Mouse (Mus musculus) right cerebral cortex, postnatal 36 days (tissue): ENCODE measurements at regions not wholly inside any gene's neighbourhood (a gene's known extent, or its start where the extent isn't known, plus 50 kb on each side); places are given as distances from the start of the nearest gene placed in this dataset.

ENCODE experiments used
- DNase-seq, 2 experiments: peaks; one replicate each; pipeline ENCODE4 v3.0.0; 2022; ENCODE audit warnings: low spot score in 2 of 2, mixed read lengths in 1 of 2

GRCm38 (mm10) chr3:52929827-52930605 is 87.0 kb downstream of the Cog6 start:
- DNase-seq: no peak

GRCm38 (mm10) chr3:52927361-52927841 is 89.6 kb downstream of the Cog6 start:
- no peak for DNase-seq

- DNase-seq: no peak
Measured at GRCm38 (mm10) chr3:52926549-52926948, 90.5 kb downstream of the Cog6 start.

GRCm38 (mm10) chr3:52925223-52925622 is 91.8 kb downstream of the Cog6 start:
- no peak for DNase-seq

GRCm38 (mm10) chr3:52924631-52925030 is 92.4 kb downstream of the Cog6 start:
- DNase-seq: no peak

- DNase-seq: no peak
Measured at GRCm38 (mm10) chr3:52923824-52924559, 93.0 kb downstream of the Cog6 start.

- no peak for DNase-seq
Measured at GRCm38 (mm10) chr3:52922411-52922810, 94.6 kb downstream of the Cog6 start.

- no peak for DNase-seq
Measured at GRCm38 (mm10) chr3:52906823-52907564, 110.0 kb downstream of the Cog6 start.

- no peak for DNase-seq
Measured at GRCm38 (mm10) chr3:52904028-52904427, 113.0 kb downstream of the Cog6 start.

GRCm38 (mm10) chr3:52897665-52898064 is 119.4 kb downstream of the Cog6 start:
- no peak for DNase-seq

- DNase-seq: no peak
Measured at GRCm38 (mm10) chr3:52896462-52896861, 120.6 kb downstream of the Cog6 start.

GRCm38 (mm10) chr3:52895751-52896150 is 121.3 kb downstream of the Cog6 start:
- DNase-seq: no peak

- no peak for DNase-seq
Measured at GRCm38 (mm10) chr3:52894812-52895211, 122.2 kb downstream of the Cog6 start.

- no peak for DNase-seq
Measured at GRCm38 (mm10) chr3:52889156-52889715, 127.8 kb downstream of the Cog6 start.

GRCm38 (mm10) chr3:52881981-52882380 is 135.1 kb downstream of the Cog6 start:
- DNase-seq: no peak

GRCm38 (mm10) chr3:52881139-52881538 is 135.9 kb downstream of the Cog6 start:
- no peak for DNase-seq

GRCm38 (mm10) chr3:52879700-52880099 is 137.3 kb downstream of the Cog6 start:
- no peak for DNase-seq

- no peak for DNase-seq
Measured at GRCm38 (mm10) chr3:52878334-52878733, 138.7 kb downstream of the Cog6 start.

GRCm38 (mm10) chr3:52872260-52872659 is 144.8 kb downstream of the Cog6 start:
- no peak for DNase-seq

GRCm38 (mm10) chr3:52863146-52863849 is 153.7 kb downstream of the Cog6 start:
- DNase-seq: no peak

GRCm38 (mm10) chr3:52862026-52862425 is 155.0 kb downstream of the Cog6 start:
- DNase-seq: no peak
